Comparison of ENCODE assay signal across 9 mouse cellular contexts in genomic region chr3:146117258-146117996, GRCm38 (mm10). TPM values are rescaled to one million over a fixed set of nuclear protein-coding genes. Genes with fewer than 3 reads are reported as not detected.
DNase-seq lines count a peak whose midpoint lies in the region; ATAC-seq and TF ChIP-seq lines count a peak whose summit lies in the region.
"Had no signal": no experiment of that assay in that cellular context is flagged by ENCODE, and none has a peak within 500 bp of the region (broad histone marks: within the 10 kb centered on the region; RNA-seq: fewer than 3 reads in every experiment).

TSS of gene Mcoln3 (plus strand) at chr3:146117450.

- DNase-seq in kidney, adult 2 months = peak; percentile 6
- no peak for DNase-seq in kidney, adult 11 months
- DNase-seq in embryonic facial prominence, embryonic 14.5 days (ENCODE audit: low spot score) = peak; percentile 40
- DNase-seq in kidney, postnatal 4 days = peak; percentile 18 to 46
- no peak for DNase-seq in cerebellum, adult 18-20 months
- DNase-seq in left cerebral cortex, adult 11 months (ENCODE audit: low spot score) = no peak
- DNase-seq in testis, postnatal 10 days (ENCODE audit: low spot score) = no peak

- H3K9me3 ChIP-seq in embryonic facial prominence, embryonic 14.5 days (ENCODE audit: control insufficient read depth, low read length) = no peaks in the 10 kb centered on the region
- no peaks in the 10 kb centered on the region for H3K9me3 ChIP-seq in midbrain, embryonic 16.5 days (replicated peaks; ENCODE audit: control insufficient read depth, low read length, poor library complexity, severe bottlenecking)

- H3K36me3 ChIP-seq in kidney, adult 2 months (ENCODE audit: control insufficient read depth, insufficient read depth, low read length) = no peaks in the 10 kb centered on the region
- no peaks in the 10 kb centered on the region for H3K36me3 ChIP-seq in embryonic facial prominence, embryonic 14.5 days (ENCODE audit: control insufficient read depth, insufficient read depth, low read length)
- no peaks in the 10 kb centered on the region for H3K36me3 ChIP-seq in midbrain, embryonic 16.5 days (ENCODE audit: control insufficient read depth, insufficient read depth, low read length)

- H3K4me3 ChIP-seq in kidney, adult 2 months (ENCODE audit: insufficient read depth, low read depth, low read length) = peak within 1 kb of the TSS; percentile 43
- H3K4me3 ChIP-seq in embryonic facial prominence, embryonic 14.5 days (ENCODE audit: low read depth, low read length) = peak within 1 kb of the TSS; percentile 27
- no peak within 1 kb of the TSS for H3K4me3 ChIP-seq in midbrain, embryonic 16.5 days (ENCODE audit: low read depth, low read length)

- H3K27me3 ChIP-seq in kidney, adult 2 months (replicated peaks; ENCODE audit: control insufficient read depth, insufficient read depth, low read length) = no peaks in the 10 kb centered on the region
- peaks cover 20% of the 10 kb centered on the region for H3K27me3 ChIP-seq in embryonic facial prominence, embryonic 14.5 days (replicated peaks; ENCODE audit: control insufficient read depth, insufficient read depth, low read length)
- peaks cover 8% of the 10 kb centered on the region for H3K27me3 ChIP-seq in midbrain, embryonic 16.5 days (ENCODE audit: control insufficient read depth, insufficient read depth, low read depth, low read length)

- H3K4me2 ChIP-seq in embryonic facial prominence, embryonic 14.5 days (ENCODE audit: low read depth, low read length) = peak within 1 kb of the TSS; percentile 51
- H3K4me2 ChIP-seq in midbrain, embryonic 16.5 days (ENCODE audit: low read length) = peak within 1 kb of the TSS; percentile 35

- no peaks in the 10 kb centered on the region for H3K4me1 ChIP-seq in kidney, adult 2 months (ENCODE audit: control insufficient read depth, insufficient read depth, low read length)
- H3K4me1 ChIP-seq in embryonic facial prominence, embryonic 14.5 days (ENCODE audit: control insufficient read depth, insufficient read depth, low read length) = 0 out of 2 replicates have a peak, but pooled peaks cover 2% of the 10 kb centered on the region
- peaks cover 7% of the 10 kb centered on the region for H3K4me1 ChIP-seq in midbrain, embryonic 16.5 days (ENCODE audit: control insufficient read depth, insufficient read depth, low read length)

- no peak within 1 kb of the TSS for H3K9ac ChIP-seq in embryonic facial prominence, embryonic 14.5 days (ENCODE audit: low read depth, low read length)
- H3K9ac ChIP-seq in midbrain, embryonic 16.5 days (ENCODE audit: low read depth, low read length) = no peak within 1 kb of the TSS
- H3K9ac ChIP-seq: liver, embryonic 14.5 days had no signal

- peak; percentile 66; the same call in 1 of the 2 replicates for ATAC-seq in embryonic facial prominence, embryonic 14.5 days (ENCODE audit: low read depth)
- no peak; the same call in 1 of the 2 replicates for ATAC-seq in midbrain, embryonic 16.5 days

- no peak for TF ChIP-seq POLR2A in kidney, adult 2 months (IDR thresholded peaks at IDR 0.05; ENCODE audit: low read depth, low read length)

- H3K27ac ChIP-seq in kidney, adult 2 months (ENCODE audit: insufficient read depth, low read depth, low read length) = no peak within 1 kb of the TSS
- no peak within 1 kb of the TSS for H3K27ac ChIP-seq in embryonic facial prominence, embryonic 14.5 days (replicated peaks; ENCODE audit: low read depth, low read length)
- H3K27ac ChIP-seq in midbrain, embryonic 16.5 days (ENCODE audit: low read length) = no peak within 1 kb of the TSS
- H3K27ac ChIP-seq: liver, embryonic 14.5 days had no signal

- WGBS in kidney, adult 2 months = 12% methylated on average over 35 of the region's 35 CpGs
- 15% methylated on average over 34 of the region's 35 CpGs for WGBS in embryonic facial prominence, embryonic 14.5 days
- WGBS in midbrain, embryonic 16.5 days = 12% methylated on average over 35 of the region's 35 CpGs

- TF ChIP-seq CTCF in kidney, adult 2 months (conservative IDR thresholded peaks at IDR 0.05; ENCODE audit: insufficient read depth, insufficient read length, low read depth, low read length) = no peak

RNA-seq across cellular contexts. Expression of gene Mcoln3, which starts in this region (rescaled TPM):
- polyA plus RNA-seq in kidney, adult 2 months (2012; rRNA removed) = 17.3 and 17.9 TPM in 2 replicates
- polyA plus RNA-seq in embryonic facial prominence, embryonic 14.5 days (2014; fragmentation: Nextera tagmentation; extraction: Ambion mirVana) = 7.1 and 7.9 TPM in 2 replicates
- 0.31 and 0.35 TPM in 2 replicates for polyA plus RNA-seq in midbrain, embryonic 16.5 days (2015; fragmentation: Nextera tagmentation; extraction: Ambion mirVana)

Comparison
In these comparisons a context has a peak if more than half of its experiments do, and no peak if none do; other contexts are left out.
1. DNase-seq: peak in kidney, adult 2 months (single experiment), embryonic facial prominence, embryonic 14.5 days (single experiment) and kidney, postnatal 4 days (2 of 2); none in kidney, adult 11 months (single experiment), cerebellum, adult 18-20 months (0 of 2), left cerebral cortex, adult 11 months (single experiment) and testis, postnatal 10 days (single experiment).